Mouse (Mus musculus) lung, embryonic 15.5 days (tissue): Measurements from ENCODE around the gene Gmppb. TPM values are rescaled to one million over a fixed set of nuclear protein-coding genes. Genes with fewer than 3 reads are reported as not detected.

Experiments
- ATAC-seq: fragments of 200-750 bp; cut with Nextera tagmentation; 2 replicates; pipeline ENCODE4 v1.8.0; 2017; ENCODE audit warnings: moderate number of reproducible peaks, borderline replicate concordance; ENCODE audit not compliant: low FRiP score, low TSS enrichment; ENCODE audit errors: extremely low read depth
- H3K27ac ChIP-seq: fragments of 300-500 bp; sonication (generic); 2 replicates; pipeline ENCODE4 v1.5.1; 2015; ENCODE audit warnings: moderate library complexity, mild to moderate bottlenecking, inconsistent platforms
- H3K27me3 ChIP-seq: fragments of 300-500 bp; sonication (generic); 2 replicates; pipeline ENCODE4 v1.6.1; 2015; ENCODE audit warnings: inconsistent platforms
- H3K36me3 ChIP-seq: fragments of 300-500 bp; sonication (generic); 2 replicates; pipeline ENCODE4 v1.6.1; 2015; ENCODE audit warnings: inconsistent platforms
- H3K4me1 ChIP-seq: fragments of 300-500 bp; sonication (generic); 2 replicates; pipeline ENCODE4 v1.6.1; 2015; ENCODE audit warnings: inconsistent platforms
- H3K4me2 ChIP-seq: fragments of 300-500 bp; sonication (generic); 2 replicates; pipeline ENCODE4 v1.6.1; 2015; ENCODE audit warnings: inconsistent platforms, mild to moderate bottlenecking, moderate library complexity
- H3K4me3 ChIP-seq: fragments of 300-500 bp; sonication (generic); 2 replicates; pipeline ENCODE4 v1.5.1; 2015; ENCODE audit warnings: mild to moderate bottlenecking, inconsistent platforms
- H3K9ac ChIP-seq: fragments of 300-500 bp; sonication (generic); 2 replicates; pipeline ENCODE4 v1.6.1; 2015; ENCODE audit warnings: inconsistent platforms
- H3K9me3 ChIP-seq: fragments of 300-500 bp; sonication (generic); 2 replicates; pipeline ENCODE4 v1.6.1; 2016; ENCODE audit warnings: inconsistent platforms
- WGBS: fragments of 180-500 bp; shearing (Covaris S2); methylation state at CpG from one replicate; pipeline ENCODE4 v1.1.7; 2015; 5-methylcytosine and 5-hydroxymethylcytosine counted together
- microRNA-seq: library from miRNA; unstranded; fragments of <30 nt; microRNA quantifications from one replicate; pipeline ENCODE4, GENCODE M21; 2016
- polyA plus RNA-seq: library from polyadenylated mRNA; unstranded; fragments of >200 nt; fragmentation: Nextera tagmentation; extraction: Ambion mirVana; gene quantifications from 2 replicates; pipeline ENCODE4 v1.2.1, GENCODE M21; 2015

Gene Gmppb
- polyA plus RNA-seq, 1 experiment from 2014 or later: 28.6 TPM

DNA sequence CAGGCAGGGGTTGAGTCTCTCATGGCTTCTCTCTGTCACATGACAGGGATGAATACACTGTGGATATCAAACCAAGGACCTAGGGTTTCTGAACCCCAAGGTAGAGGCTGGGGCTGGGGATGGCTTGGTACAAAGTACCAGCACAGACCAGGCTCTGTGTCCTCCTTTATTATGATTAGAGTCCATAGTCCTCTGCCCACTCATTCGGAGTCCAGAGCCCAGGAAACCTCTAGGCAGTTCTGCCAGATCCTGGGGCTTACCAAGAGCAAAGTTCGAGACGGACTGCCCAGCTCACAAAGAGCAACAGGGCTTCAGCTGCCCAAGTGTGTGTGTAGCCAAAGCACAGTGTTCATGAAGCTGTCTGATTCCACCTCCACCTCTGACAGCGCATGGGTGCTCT is 36.2 kb downstream of the Gmppb start:
- H3K4me3 ChIP-seq: no peak overlapping the region
- H3K4me1 ChIP-seq: 0 out of 2 replicates have a peak, but pooled peaks cover 5% of the 10 kb centered on the region
- no peak overlapping the region for H3K9ac ChIP-seq
- no peak for ATAC-seq
- no peak overlapping the region for H3K4me2 ChIP-seq
- 92% methylated on average over 4 of the region's 4 CpGs for WGBS
- peaks cover 34% of the 10 kb centered on the region for H3K27me3 ChIP-seq
- H3K27ac ChIP-seq: no peak overlapping the region
- H3K9me3 ChIP-seq: no peaks in the 10 kb centered on the region
- H3K36me3 ChIP-seq: peaks cover 59% of the 10 kb centered on the region

DNA sequence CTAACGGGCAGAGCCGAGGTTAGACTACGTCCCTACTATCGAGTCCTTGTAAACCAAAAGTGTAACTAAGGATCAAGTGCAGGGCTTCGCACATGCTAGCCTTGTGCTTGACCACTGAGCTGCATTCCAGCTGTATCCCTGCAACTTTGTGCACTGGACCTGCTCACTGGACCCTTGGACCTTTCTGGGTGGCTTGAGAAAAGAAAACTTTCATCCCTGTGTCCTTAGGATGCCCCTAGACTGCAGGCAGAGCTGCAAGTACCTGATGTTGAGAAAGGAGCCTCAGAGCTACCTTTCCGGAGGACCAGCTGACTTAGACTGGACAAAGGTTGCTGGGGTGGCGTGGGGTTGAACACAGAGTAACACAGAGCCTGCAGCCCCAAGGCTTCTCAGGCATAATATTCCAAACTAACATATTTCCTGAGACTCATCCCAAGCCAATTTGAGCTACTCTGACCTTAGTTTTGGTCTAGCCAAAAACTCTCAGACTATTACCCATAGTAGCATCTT is 41.6 kb downstream of the Gmppb start:
- H3K4me2 ChIP-seq: no peak overlapping the region
- peaks cover 18% of the 10 kb centered on the region for H3K4me1 ChIP-seq
- no peak for ATAC-seq
- 93% methylated on average over 7 of the region's 7 CpGs for WGBS
- H3K27me3 ChIP-seq: no peaks in the 10 kb centered on the region
- H3K4me3 ChIP-seq: no peak overlapping the region
- peaks cover 54% of the 10 kb centered on the region for H3K36me3 ChIP-seq
- no peak overlapping the region for H3K27ac ChIP-seq
- no peaks in the 10 kb centered on the region for H3K9me3 ChIP-seq
- no peak overlapping the region for H3K9ac ChIP-seq

DNA sequence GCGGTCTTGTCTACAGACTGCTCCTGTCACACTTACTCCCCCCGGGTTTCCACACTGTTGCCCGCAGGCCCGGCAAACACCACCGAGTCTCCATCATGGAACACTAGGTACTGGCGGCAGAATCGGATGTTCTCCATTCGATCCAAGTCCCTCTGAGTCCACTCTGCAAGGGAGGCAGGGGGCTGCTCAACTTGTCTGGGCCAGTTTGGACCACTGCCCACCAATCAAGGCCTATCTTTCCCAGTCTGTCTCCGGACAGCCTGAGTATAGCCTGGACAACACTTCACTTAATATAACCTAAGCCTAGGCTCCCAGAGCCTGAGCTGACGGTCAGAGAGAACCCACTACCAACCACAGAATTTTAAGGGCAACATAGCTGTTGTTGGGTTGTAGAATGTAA is 44.5 kb downstream of the Gmppb start:
- no peaks in the 10 kb centered on the region for H3K27me3 ChIP-seq
- peak overlapping the region; percentile 82; the same call in 1 of the 2 replicates for H3K27ac ChIP-seq
- peak overlapping the region; percentile 72 for H3K9ac ChIP-seq
- peak overlapping the region; percentile 99 for H3K4me2 ChIP-seq
- H3K36me3 ChIP-seq: peaks cover 28% of the 10 kb centered on the region
- H3K4me1 ChIP-seq: peaks cover 18% of the 10 kb centered on the region
- no peaks in the 10 kb centered on the region for H3K9me3 ChIP-seq
- ATAC-seq: no peak
- peak overlapping the region; percentile 71 for H3K4me3 ChIP-seq
- WGBS: 63% methylated on average over 10 of the region's 10 CpGs

DNA sequence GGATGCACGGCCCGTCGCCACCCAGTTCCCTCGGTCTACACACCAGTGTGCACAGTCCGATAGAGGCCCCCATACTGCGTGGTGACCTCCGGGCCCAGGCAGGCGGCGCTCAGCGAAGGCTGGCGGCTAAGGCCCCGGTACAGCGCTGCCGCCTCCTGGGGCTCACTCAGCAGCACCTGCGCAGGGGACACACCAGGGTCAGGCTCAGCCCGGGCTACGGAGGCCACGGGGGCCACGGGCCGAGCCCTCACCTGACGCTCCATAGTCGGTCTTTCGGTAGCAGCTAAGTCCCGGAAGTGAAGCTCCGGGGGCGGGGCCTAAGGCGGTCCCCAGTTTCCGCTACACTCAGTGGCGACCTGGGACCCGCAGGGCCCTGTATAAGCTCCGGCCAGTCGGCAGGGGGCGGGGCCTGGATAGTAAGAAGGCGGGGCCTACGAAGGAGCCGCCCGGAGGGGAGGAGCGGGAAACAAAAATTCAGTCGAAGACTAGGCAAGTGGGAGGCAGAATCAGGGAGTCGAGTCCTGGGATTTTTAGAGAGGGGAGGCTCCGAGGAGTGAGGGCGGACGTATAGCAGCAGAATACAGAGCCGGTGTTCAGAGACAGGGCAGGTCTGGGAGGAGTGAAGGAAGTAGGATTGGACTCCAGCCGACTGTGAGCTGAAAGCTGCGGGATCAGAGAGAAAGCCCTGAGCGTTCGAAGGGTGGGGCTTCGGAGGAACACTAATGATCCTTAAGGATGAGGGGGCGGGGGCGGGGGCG is 45.3 kb downstream of the Gmppb start, which contains the start of gene Apeh:
Gene Apeh, minus strand, starts transcription at position 423 of the 758 bp plus-strand sequence.
- H3K36me3 ChIP-seq: peaks cover 20% of the 10 kb centered on the region
- H3K27ac ChIP-seq: peak within 1 kb of the TSS; percentile 82
- ATAC-seq: peak; percentile 96
- H3K9me3 ChIP-seq: no peaks in the 10 kb centered on the region
- peak within 1 kb of the TSS; percentile 72 for H3K9ac ChIP-seq
- WGBS: under 1% methylated on average over 52 of the region's 52 CpGs
- H3K4me1 ChIP-seq: peaks cover 18% of the 10 kb centered on the region
- H3K4me2 ChIP-seq: peak within 1 kb of the TSS; percentile 99
- no peaks in the 10 kb centered on the region for H3K27me3 ChIP-seq
- peak within 1 kb of the TSS; percentile 71 for H3K4me3 ChIP-seq

DNA sequence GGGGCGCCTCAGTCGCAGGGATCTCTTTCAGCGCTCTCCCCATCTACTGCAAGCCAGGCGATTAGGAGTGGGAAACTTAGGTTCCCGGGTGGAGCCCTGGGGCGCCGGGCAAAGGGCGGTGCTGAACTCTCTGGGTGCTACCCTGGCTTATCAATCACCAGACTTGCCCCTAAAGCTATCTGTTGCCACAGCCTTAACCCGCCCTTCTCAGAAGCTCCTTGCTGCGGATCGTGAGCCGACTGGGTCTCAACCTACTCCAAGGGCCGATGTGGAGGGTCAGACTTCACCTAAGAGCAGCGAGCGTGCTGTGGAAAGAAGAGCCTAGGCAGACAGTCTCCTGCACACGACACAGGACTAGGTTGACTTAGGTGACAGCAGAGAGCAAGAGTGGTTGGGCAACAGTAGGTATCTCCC is 46.0 kb downstream of the Gmppb start:
- Histone ChIP-seq H3K4me2 (peak overlapping the region; percentile 99), H3K4me3 (peak overlapping the region; percentile 71), H3K9me3 (no peaks in the 10 kb centered on the region), H3K27me3 (no peaks in the 10 kb centered on the region), H3K27ac (peak overlapping the region; percentile 82), H3K4me1 (peaks cover 18% of the 10 kb centered on the region), H3K36me3 (peaks cover 14% of the 10 kb centered on the region; the same call in 1 of the 2 replicates), H3K9ac (peak overlapping the region; percentile 72)
- ATAC-seq: no peak; the same call in 1 of the 2 replicates
- WGBS: under 1% methylated on average over 16 of the region's 16 CpGs

DNA sequence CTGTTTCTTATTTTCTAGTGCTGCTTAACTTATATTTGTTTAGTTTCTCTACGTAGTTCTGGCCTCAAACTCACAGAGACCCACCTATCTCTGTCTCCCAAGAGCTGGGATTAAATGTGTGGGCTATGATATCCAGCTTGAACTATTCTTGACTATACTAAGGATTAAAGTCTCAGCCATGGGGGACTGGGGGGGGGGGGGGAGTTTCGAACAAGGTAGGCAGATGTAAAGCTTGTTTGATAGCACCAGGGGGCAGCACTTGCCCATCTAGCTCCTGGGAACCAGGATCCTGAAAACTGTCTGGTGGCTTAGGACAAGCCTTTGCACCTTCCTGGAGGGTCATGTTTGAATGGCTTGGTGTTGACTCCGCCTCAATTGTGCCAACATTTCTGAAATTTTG is 46.5 kb downstream of the Gmppb start:
- WGBS: 7% methylated on average over 3 of the region's 3 CpGs
- H3K27me3 ChIP-seq: no peaks in the 10 kb centered on the region
- H3K4me1 ChIP-seq: peaks cover 18% of the 10 kb centered on the region
- peak overlapping the region; percentile 99 for H3K4me2 ChIP-seq
- H3K9ac ChIP-seq: peak overlapping the region; percentile 72; the same call in 1 of the 2 replicates
- ATAC-seq: no peak
- H3K36me3 ChIP-seq: peaks cover 9% of the 10 kb centered on the region; the same call in 1 of the 2 replicates
- H3K9me3 ChIP-seq: no peaks in the 10 kb centered on the region
- H3K4me3 ChIP-seq: peak overlapping the region; percentile 71
- H3K27ac ChIP-seq: peak overlapping the region; percentile 82; the same call in 1 of the 2 replicates

DNA sequence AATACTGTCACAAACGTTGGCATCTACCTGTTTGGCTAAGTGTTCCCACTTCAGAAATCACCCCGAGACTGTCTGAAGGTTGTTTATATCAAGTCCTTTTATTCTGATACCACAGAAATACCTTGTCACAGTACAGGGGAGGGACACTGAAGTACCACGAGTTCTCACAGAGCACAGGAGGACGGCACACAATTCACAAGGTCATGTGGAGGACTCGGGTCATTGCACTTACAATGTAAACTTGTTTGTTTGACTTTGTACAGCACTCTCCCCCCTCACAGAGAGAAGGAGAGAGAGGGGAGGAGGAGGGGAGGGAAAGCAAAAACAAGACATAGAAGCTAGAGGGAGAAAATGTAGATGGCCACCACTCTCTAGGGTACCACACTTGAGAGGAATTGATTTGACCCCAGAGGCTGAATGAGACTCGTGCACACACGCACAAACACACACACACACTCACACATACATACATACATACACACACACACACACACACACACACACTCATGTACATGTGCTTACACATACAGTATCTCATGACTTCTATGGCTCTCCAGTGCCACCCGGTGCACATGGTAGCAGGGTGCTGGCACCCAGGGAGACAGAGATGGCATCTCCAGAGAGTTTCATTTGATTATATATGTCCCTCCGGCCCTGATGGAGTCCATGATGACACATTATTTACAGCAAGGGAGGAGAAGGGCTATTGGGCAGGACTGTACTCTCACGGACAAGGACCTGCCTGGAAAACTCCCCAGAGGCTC is 47.1 kb downstream of the Gmppb start:
- ATAC-seq: no peak
- Histone ChIP-seq H3K27ac (no peak overlapping the region), H3K4me3 (no peak overlapping the region), H3K36me3 (peaks cover 4% of the 10 kb centered on the region; the same call in 1 of the 2 replicates), H3K9ac (no peak overlapping the region), H3K4me1 (peaks cover 18% of the 10 kb centered on the region), H3K4me2 (peak overlapping the region; percentile 99; the same call in 1 of the 2 replicates), H3K27me3 (no peaks in the 10 kb centered on the region), H3K9me3 (no peaks in the 10 kb centered on the region)
- WGBS: 50% methylated on average over 10 of the region's 10 CpGs

DNA sequence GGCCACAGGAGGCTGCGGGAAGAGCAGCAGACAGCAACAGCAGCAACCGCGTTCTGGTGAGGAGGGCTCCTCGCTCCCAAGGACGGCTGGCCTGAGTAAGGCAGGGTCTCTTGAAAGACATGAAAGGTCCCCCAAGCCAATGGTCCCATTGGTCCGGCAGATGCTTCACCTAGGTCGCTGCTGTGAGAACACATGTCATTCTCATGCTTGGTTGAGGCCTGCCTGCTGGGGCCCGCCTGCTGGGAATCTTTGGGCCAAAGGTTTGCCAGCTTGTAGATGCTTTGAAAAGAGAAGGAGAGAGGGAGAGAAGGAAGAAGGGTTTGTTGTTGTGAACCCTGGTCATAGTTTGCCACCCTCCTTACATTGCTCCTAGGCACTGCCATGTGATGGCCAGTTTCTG is 50.6 kb downstream of the Gmppb start:
- no peaks in the 10 kb centered on the region for H3K9me3 ChIP-seq
- WGBS: 82% methylated on average over 8 of the region's 8 CpGs
- H3K9ac ChIP-seq: no peak overlapping the region

More for the DNA sequence above, 50.6 kb downstream of the Gmppb start:
- H3K36me3 ChIP-seq: no peaks in the 10 kb centered on the region
- H3K27ac ChIP-seq: no peak overlapping the region
- H3K4me2 ChIP-seq: no peak overlapping the region
- ATAC-seq: no peak
- no peak overlapping the region for H3K4me3 ChIP-seq
- H3K27me3 ChIP-seq: no peaks in the 10 kb centered on the region
- peaks cover 7% of the 10 kb centered on the region for H3K4me1 ChIP-seq

Small RNA genes lying within 50 kb of the gene (microRNA-seq; reads per million reads assigned to microRNA genes)
- gene Mir7088: not detected

Other genes starting within 250 kb of the Gmppb start
- 68.7 and 74.0 TPM in 2 replicates for gene Rbm6, start 176.0 kb upstream of the Gmppb start, polyA plus RNA-seq
- gene Mon1a, start 161.1 kb upstream of the Gmppb start, polyA plus RNA-seq: 11.0 and 12.6 TPM in 2 replicates
- gene Mst1r, start 142.4 kb upstream of the Gmppb start, polyA plus RNA-seq: 4.4 TPM in 2 replicates
- not detected in 2 replicates for gene Actl11, start 120.8 kb upstream of the Gmppb start, polyA plus RNA-seq
- gene Camkv, start 113.6 kb upstream of the Gmppb start, polyA plus RNA-seq: 2.8 and 3.1 TPM in 2 replicates
- gene Traip, start 99.1 kb upstream of the Gmppb start, polyA plus RNA-seq: 26.8 and 31.5 TPM in 2 replicates
- 22.3 and 22.8 TPM in 2 replicates for gene Uba7, start 73.7 kb upstream of the Gmppb start, polyA plus RNA-seq
- gene Gm20661, start 66.2 kb upstream of the Gmppb start, polyA plus RNA-seq: 3.5 and 3.6 TPM in 2 replicates
- 68.7 and 76.6 TPM in 2 replicates for gene Inka1, start 63.4 kb upstream of the Gmppb start, polyA plus RNA-seq
- 5.2 and 6.1 TPM in 2 replicates for gene Cdhr4, start 56.7 kb upstream of the Gmppb start, polyA plus RNA-seq
- gene Gm20662, start 52.9 kb upstream of the Gmppb start, polyA plus RNA-seq: 0.44 and 0.72 TPM in 2 replicates
- gene Ip6k1, start 46.7 kb upstream of the Gmppb start, polyA plus RNA-seq: 49.4 and 53.7 TPM in 2 replicates
- gene Amigo3, start 3.9 kb downstream of the Gmppb start, polyA plus RNA-seq: 2.5 and 2.9 TPM in 2 replicates
- gene Mst1, start 31.2 kb downstream of the Gmppb start, polyA plus RNA-seq: 0.25 and 0.35 TPM in 2 replicates
- 22.3 and 28.4 TPM in 2 replicates for gene Rnf123, start 34.1 kb downstream of the Gmppb start, polyA plus RNA-seq
- 57.8 and 59.1 TPM in 2 replicates for gene Apeh, start 45.4 kb downstream of the Gmppb start, polyA plus RNA-seq
- gene Bsn, start 141.1 kb downstream of the Gmppb start, polyA plus RNA-seq: 0.19 and 0.34 TPM in 2 replicates
- 100 and 110 TPM in 2 replicates for gene Dag1, start 214.7 kb downstream of the Gmppb start, polyA plus RNA-seq
- gene Nicn1, start 241.2 kb downstream of the Gmppb start, polyA plus RNA-seq: 32.5 and 37.2 TPM in 2 replicates
- 19.7 and 20.5 TPM in 2 replicates for gene Amt, start 247.6 kb downstream of the Gmppb start, polyA plus RNA-seq